Mouse (Mus musculus) midbrain, embryonic 12.5 days (tissue): ENCODE results near the gene Sidt2. TPM values are rescaled to one million over a fixed set of nuclear protein-coding genes. Genes with fewer than 3 reads are reported as not detected.

Experiments
- ATAC-seq: fragments of 200-750 bp; cut with Nextera tagmentation; 2 replicates; pipeline ENCODE4 v1.8.0; 2017; ENCODE audit warnings: low read depth, moderate TSS enrichment, moderate library complexity; ENCODE audit not compliant: low FRiP score
- H3K27ac ChIP-seq: fragments of 300-500 bp; sonication (generic); replicated peaks from 2 replicates; pipeline ENCODE4 v1.5.1; 2016; ENCODE audit warnings: mild to moderate bottlenecking
- H3K27me3 ChIP-seq: fragments of 300-500 bp; sonication (generic); 2 replicates; pipeline ENCODE4 v1.6.1; 2016; ENCODE audit warnings: mild to moderate bottlenecking
- H3K36me3 ChIP-seq: fragments of 300-500 bp; sonication (generic); 2 replicates; pipeline ENCODE4 v1.6.1; 2016
- H3K4me1 ChIP-seq: fragments of 300-500 bp; sonication (generic); 2 replicates; pipeline ENCODE4 v1.6.1; 2016
- H3K4me2 ChIP-seq: fragments of 300-500 bp; sonication (generic); replicated peaks from 2 replicates; pipeline ENCODE4 v1.6.1; 2016; ENCODE audit warnings: mild to moderate bottlenecking, moderate library complexity
- H3K4me3 ChIP-seq: fragments of 300-500 bp; sonication (generic); 2 replicates; pipeline ENCODE4 v1.5.1; 2016; ENCODE audit warnings: mild to moderate bottlenecking
- H3K9ac ChIP-seq: fragments of 300-500 bp; sonication (generic); replicated peaks from 2 replicates; pipeline ENCODE4 v1.6.1; 2016; ENCODE audit warnings: mild to moderate bottlenecking, moderate library complexity
- H3K9me3 ChIP-seq: fragments of 300-500 bp; sonication (generic); 2 replicates; pipeline ENCODE4 v1.6.1; 2016; ENCODE audit warnings: mild to moderate bottlenecking
- WGBS: fragments of 180-500 bp; shearing (Covaris S2); methylation state at CpG from one replicate; pipeline ENCODE4 v1.1.7; 2016; 5-methylcytosine and 5-hydroxymethylcytosine counted together
- microRNA-seq: library from miRNA; unstranded; fragments of <30 nt; microRNA quantifications from one replicate; pipeline ENCODE4, GENCODE M21; 2017
- polyA plus RNA-seq: library from polyadenylated mRNA; unstranded; fragments of >200 nt; fragmentation: Nextera tagmentation; extraction: Ambion mirVana; gene quantifications from 2 replicates; pipeline ENCODE4 v1.2.1, GENCODE M21; 2016

Sidt2 gene
- polyA plus RNA-seq, 1 experiment from 2014 or later, result 36.0 TPM

DNA sequence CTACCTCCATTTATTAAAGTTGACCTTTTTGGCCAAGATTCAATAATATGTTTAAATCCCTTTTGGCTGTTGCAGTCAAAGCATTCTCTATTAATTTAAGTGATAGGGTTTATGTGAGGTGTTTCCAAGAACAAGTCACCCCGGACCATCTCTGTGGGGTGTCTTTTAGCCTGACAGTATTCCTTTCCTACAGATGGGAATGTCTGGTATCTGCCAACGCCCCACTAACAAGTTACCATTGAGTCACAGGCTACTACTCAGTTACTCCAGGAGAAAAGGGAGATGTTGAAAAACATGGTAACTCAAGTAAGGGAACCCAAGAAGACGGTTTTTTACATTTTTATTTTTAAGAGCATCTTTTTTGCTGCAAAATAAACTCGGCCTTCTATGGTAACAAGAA is 49.9 kb downstream of the Sidt2 start:
- Histone ChIP-seq H3K9ac (peak overlapping the region; percentile 95; the same call in 1 of the 2 replicates), H3K9me3 (no peaks in the 10 kb centered on the region), H3K36me3 (peaks cover 37% of the 10 kb centered on the region), H3K4me3 (peak overlapping the region; percentile 95), H3K27ac (no peak overlapping the region), H3K4me2 (peak overlapping the region; percentile 77), H3K27me3 (no peaks in the 10 kb centered on the region), H3K4me1 (peaks cover 27% of the 10 kb centered on the region)
- ATAC-seq, result no peak
- WGBS, result 64% methylated on average over 4 of the region's 4 CpGs

GRCm38 (mm10) chr9:45893681-45894080 is 61.4 kb downstream of the Sidt2 start:
- Histone ChIP-seq H3K27me3 (no peaks in the 10 kb centered on the region), H3K9ac (no peak overlapping the region), H3K4me3 (no peak overlapping the region), H3K4me2 (no peak overlapping the region), H3K9me3 (no peaks in the 10 kb centered on the region), H3K36me3 (peaks cover 91% of the 10 kb centered on the region), H3K27ac (no peak overlapping the region), H3K4me1 (no peaks in the 10 kb centered on the region)
- no peak for ATAC-seq

Small RNA genes within 50 kb of the gene (microRNA-seq; reads per million reads assigned to microRNA genes)
- gene Mir7087, result not detected

Other genes with a start within 250 kb of the Sidt2 start
- gene Cep164, start 126.6 kb downstream of the Sidt2 start, polyA plus RNA-seq, result 16.4 and 17.4 TPM in 2 replicates
- gene Bace1, start 116.7 kb downstream of the Sidt2 start, polyA plus RNA-seq, result 37.7 and 38.8 TPM in 2 replicates
- gene Pcsk7, start 48.8 kb downstream of the Sidt2 start, polyA plus RNA-seq, result 23.1 and 27.8 TPM in 2 replicates
- 98.0 and 98.4 TPM in 2 replicates for gene Rnf214, start 48.3 kb downstream of the Sidt2 start, polyA plus RNA-seq
- 26.6 and 31.6 TPM in 2 replicates for gene Tagln, start 19.2 kb downstream of the Sidt2 start, polyA plus RNA-seq
- gene Pafah1b2, start 57.4 kb upstream of the Sidt2 start, polyA plus RNA-seq, result 291 and 326 TPM in 2 replicates
- gene Sik3, start 57.6 kb upstream of the Sidt2 start, polyA plus RNA-seq, result 11.8 and 12.6 TPM in 2 replicates